Mouse (Mus musculus): ENCODE results near the gene Kif23. TPM values are rescaled to one million over a fixed set of nuclear protein-coding genes. Genes with fewer than 3 reads are reported as not detected.

Kif23 gene
- polyA plus RNA-seq, 1 experiment from 2014 or later, result 105 TPM

- Histone ChIP-seq H3K4me1 (peaks cover 11% of the 10 kb centered on the region), H3K36me3 (no peaks in the 10 kb centered on the region), H3K4me3 (no peak overlapping the region), H3K27me3 (ENCODE audit: insufficient read depth, poor library complexity, severe bottlenecking) (0 out of 2 replicates have a peak, but pooled peaks cover 14% of the 10 kb centered on the region), H3K27ac (no peak overlapping the region), H3K9me3 (no peaks in the 10 kb centered on the region)
- 88% methylated on average over 7 of the region's 7 CpGs for WGBS
- no peak for DNase-seq (ENCODE audit: low spot score)
Observed at GRCm38 (mm10) chr9:61965987-61966386, 19.4 kb upstream of the Kif23 start.

DNA sequence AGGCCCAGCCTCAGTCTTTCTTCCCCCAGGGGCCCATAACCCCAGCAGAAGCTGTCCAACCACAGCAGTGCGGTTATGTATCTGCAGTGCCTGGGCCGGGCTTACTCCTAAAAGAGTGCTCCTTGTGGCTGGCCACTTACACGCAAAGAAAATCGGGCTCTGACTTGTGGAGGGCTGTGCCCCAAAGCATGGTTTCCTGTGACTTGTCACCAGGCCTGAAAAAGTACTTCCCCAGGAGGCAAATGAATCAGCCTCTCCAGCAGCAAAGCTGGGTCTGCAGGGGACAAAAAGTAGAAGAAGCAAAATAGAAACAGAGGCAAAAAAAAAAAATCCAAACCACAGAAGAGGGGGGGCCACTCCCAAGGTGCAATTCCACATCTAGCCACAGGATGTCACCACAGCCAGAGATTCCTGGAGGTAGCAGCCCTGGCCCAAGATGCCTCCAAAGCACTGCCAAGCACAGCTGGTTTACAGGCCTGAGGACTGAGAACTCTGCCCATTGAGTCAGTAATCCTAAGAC, 18.9 kb upstream of the Kif23 start:
- H3K27ac ChIP-seq, result no peak overlapping the region; the same call in 1 of the 2 replicates
- H3K36me3 ChIP-seq, result no peaks in the 10 kb centered on the region
- H3K27me3 ChIP-seq (ENCODE audit: insufficient read depth, poor library complexity, severe bottlenecking), result 0 out of 2 replicates have a peak, but pooled peaks cover 10% of the 10 kb centered on the region
- H3K4me1 ChIP-seq, result peaks cover 16% of the 10 kb centered on the region
- H3K9me3 ChIP-seq, result no peaks in the 10 kb centered on the region
- 36% methylated on average over 4 of the region's 4 CpGs for WGBS
- no peak overlapping the region for H3K4me3 ChIP-seq
- no peak for DNase-seq (ENCODE audit: low spot score)

GRCm38 (mm10) chr9:61963356-61963755, 16.8 kb upstream of the Kif23 start:
- Histone ChIP-seq H3K9me3 (no peaks in the 10 kb centered on the region), H3K4me3 (no peak overlapping the region), H3K27me3 (ENCODE audit: insufficient read depth, poor library complexity, severe bottlenecking) (0 out of 2 replicates have a peak, but pooled peaks cover 3% of the 10 kb centered on the region), H3K27ac (no peak overlapping the region), H3K36me3 (no peaks in the 10 kb centered on the region), H3K4me1 (peaks cover 20% of the 10 kb centered on the region)
- WGBS, result 68% methylated on average over 6 of the region's 6 CpGs
- DNase-seq (ENCODE audit: low spot score), result no peak

DNA sequence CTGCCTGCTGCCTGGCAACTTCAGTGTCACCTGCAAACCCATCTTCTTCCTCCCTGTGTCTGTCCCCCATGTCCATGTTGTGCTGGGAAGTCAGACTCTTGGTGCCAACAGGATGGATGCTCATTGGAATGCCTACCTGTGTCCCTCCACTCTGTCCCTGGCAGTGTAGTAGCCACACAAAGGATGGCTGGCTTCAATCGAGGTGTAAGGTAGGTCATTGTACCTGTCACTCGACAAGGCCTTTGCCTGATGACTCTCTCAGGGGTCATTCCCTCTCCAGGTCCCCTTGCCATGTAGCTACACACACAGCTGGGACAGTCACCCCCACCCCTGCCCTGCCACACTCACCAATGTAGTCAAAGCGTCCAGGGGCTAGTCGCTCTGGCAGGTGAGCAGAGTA, 14.6 kb upstream of the Kif23 start:
- Histone ChIP-seq H3K4me3 (no peak overlapping the region), H3K36me3 (no peaks in the 10 kb centered on the region), H3K4me1 (peaks cover 20% of the 10 kb centered on the region), H3K9me3 (no peaks in the 10 kb centered on the region), H3K27me3 (ENCODE audit: insufficient read depth, poor library complexity, severe bottlenecking) (no peaks in the 10 kb centered on the region), H3K27ac (peak overlapping the region; percentile 49)
- 82% methylated on average over 4 of the region's 4 CpGs for WGBS
- DNase-seq (ENCODE audit: low spot score), result no peak

DNA sequence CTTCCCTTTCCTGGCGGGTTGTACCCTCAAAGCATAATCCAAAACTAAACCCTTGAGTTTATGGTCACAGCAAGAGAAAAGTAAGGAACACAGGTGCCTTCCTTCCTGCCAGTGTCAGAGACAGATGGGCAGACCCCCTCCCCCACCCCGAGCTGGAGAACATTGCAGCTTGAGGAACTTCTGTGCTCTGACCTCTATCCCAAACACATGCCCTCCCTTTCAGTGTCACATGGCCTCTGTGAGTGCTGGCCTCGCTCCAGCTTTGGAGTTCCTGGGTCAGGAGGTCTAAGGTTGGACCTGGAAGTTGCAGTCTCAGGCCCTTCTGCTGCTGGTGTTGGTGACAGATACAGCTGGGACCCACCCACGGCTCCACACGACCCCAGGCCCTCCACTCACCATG, 14.2 kb upstream of the Kif23 start:
- WGBS, result 46% methylated on average over 5 of the region's 5 CpGs
- Histone ChIP-seq H3K4me1 (peaks cover 20% of the 10 kb centered on the region), H3K27ac (peak overlapping the region; percentile 49), H3K36me3 (no peaks in the 10 kb centered on the region), H3K9me3 (no peaks in the 10 kb centered on the region), H3K4me3 (no peak overlapping the region), H3K27me3 (ENCODE audit: insufficient read depth, poor library complexity, severe bottlenecking) (no peaks in the 10 kb centered on the region)
- DNase-seq (ENCODE audit: low spot score), result no peak

- WGBS, result 82% methylated on average over 1 of the region's 1 CpGs
- H3K4me3 ChIP-seq, result no peak overlapping the region
- H3K27ac ChIP-seq, result no peak overlapping the region
- DNase-seq (ENCODE audit: low spot score), result no peak
- H3K9me3 ChIP-seq, result no peaks in the 10 kb centered on the region
- H3K4me1 ChIP-seq, result peaks cover 20% of the 10 kb centered on the region
- H3K36me3 ChIP-seq, result no peaks in the 10 kb centered on the region
- no peaks in the 10 kb centered on the region for H3K27me3 ChIP-seq (ENCODE audit: insufficient read depth, poor library complexity, severe bottlenecking)
Observed at GRCm38 (mm10) chr9:61959921-61960569, 13.5 kb upstream of the Kif23 start.

DNA sequence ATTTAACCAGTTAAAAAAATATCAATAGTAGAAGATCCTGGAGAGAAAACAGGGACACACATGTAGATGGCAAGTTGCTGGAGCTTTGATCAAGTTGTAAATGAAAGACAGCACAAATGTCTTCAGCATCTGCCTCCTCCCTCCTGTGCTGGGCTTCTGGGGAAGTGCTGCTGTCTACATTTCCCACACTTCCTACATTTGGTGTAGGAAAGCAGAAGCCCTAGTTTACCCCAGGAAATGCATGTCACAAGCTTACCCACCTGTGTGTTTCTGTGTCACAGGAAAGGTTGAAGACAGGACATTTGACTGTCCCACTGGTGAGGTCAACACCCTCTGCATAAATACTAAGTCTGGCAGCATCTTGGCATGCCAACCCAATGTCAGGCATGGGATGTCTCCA, 8.1 kb upstream of the Kif23 start:
- Histone ChIP-seq H3K27ac (no peak overlapping the region), H3K4me1 (peaks cover 11% of the 10 kb centered on the region), H3K9me3 (no peaks in the 10 kb centered on the region), H3K4me3 (no peak overlapping the region), H3K36me3 (no peaks in the 10 kb centered on the region), H3K27me3 (ENCODE audit: insufficient read depth, poor library complexity, severe bottlenecking) (no peaks in the 10 kb centered on the region)
- no peak for DNase-seq (ENCODE audit: low spot score)

DNA sequence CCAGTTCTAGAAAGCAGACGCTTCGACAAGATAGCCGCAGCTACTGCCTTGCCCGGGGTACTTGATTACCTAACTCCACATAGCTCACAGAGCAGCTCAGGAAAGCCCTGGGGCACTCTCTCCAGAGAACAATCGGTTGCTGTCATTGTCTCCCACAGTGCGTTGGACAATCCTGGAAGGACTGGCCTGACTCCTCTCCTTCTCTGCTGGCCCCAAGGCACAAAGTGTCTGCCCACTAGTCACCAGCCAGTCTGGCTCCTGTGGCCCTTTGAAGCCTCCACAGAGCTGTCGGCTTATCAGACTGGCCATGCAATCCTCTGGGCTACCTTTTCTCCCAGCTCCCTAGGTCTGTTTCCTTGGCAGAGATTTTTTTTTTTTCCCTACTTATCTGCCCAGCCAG, 5.7 kb upstream of the Kif23 start:
- H3K4me3 ChIP-seq, result no peak overlapping the region
- WGBS, result 30% methylated on average over 7 of the region's 7 CpGs
- DNase-seq (ENCODE audit: low spot score), result peak; percentile 69

DNA sequence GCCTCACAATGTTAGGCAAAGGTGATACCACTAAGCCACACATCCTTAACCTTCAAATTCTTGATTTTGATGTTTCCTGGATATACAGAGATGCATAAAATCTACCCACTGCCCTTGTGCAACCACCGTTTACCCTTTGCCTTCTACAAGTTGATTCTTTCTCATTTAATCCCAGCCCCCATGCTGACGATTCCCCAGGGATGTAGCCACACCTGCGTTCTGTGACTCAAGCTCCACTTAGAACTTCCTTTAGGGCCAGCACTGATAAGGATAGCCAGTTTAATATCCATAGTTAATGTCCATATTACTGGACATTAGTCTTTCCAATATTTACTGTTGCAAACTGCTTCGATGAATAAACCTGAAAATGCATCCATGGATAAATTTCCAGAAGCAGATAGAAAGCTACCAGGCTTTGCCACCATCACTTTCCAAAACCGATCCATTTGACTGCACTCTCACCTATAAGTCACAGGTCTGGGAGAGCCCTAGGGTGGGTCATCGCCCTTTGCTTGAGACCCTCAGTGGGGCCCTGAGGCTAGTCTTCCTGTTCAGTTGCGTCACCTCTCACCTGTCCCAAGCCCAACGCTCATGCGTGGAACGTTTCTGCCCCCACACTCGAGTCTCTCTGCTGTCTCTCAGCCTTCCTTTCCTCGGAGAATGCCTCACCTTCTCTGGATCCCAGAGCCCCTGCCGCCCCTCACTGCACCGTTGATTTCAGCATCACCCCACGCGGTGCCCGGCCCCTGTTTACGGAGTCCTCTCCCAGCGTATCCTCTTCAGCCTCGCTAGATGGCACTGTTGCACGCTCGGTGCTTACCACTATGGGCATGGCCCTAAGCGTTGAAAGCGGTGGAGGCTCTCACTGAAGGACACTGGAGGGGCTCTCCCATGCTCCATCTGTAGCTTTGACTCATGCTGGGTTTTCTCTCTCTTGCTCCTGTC, 1.1 kb upstream of the Kif23 start:
- Histone ChIP-seq H3K27ac (peak overlapping the region; percentile 94), H3K9me3 (no peaks in the 10 kb centered on the region), H3K4me1 (peaks cover 23% of the 10 kb centered on the region), H3K36me3 (peaks cover 11% of the 10 kb centered on the region), H3K4me3 (peak overlapping the region; percentile 97), H3K27me3 (ENCODE audit: insufficient read depth, poor library complexity, severe bottlenecking) (no peaks in the 10 kb centered on the region)
- peak; percentile 92 for DNase-seq (ENCODE audit: low spot score)
- 8% methylated on average over 24 of the region's 24 CpGs for whole genome bisulfite sequencing

More for the DNA sequence above, 5.7 kb upstream of the Kif23 start:
- no peaks in the 10 kb centered on the region for H3K9me3 ChIP-seq
- H3K27ac ChIP-seq, result 0 out of 2 replicates have a peak overlapping the region, but pooled peaks have one; percentile 12
- no peaks in the 10 kb centered on the region for H3K27me3 ChIP-seq (ENCODE audit: insufficient read depth, poor library complexity, severe bottlenecking)
- no peaks in the 10 kb centered on the region for H3K36me3 ChIP-seq
- peaks cover 20% of the 10 kb centered on the region for H3K4me1 ChIP-seq

DNA sequence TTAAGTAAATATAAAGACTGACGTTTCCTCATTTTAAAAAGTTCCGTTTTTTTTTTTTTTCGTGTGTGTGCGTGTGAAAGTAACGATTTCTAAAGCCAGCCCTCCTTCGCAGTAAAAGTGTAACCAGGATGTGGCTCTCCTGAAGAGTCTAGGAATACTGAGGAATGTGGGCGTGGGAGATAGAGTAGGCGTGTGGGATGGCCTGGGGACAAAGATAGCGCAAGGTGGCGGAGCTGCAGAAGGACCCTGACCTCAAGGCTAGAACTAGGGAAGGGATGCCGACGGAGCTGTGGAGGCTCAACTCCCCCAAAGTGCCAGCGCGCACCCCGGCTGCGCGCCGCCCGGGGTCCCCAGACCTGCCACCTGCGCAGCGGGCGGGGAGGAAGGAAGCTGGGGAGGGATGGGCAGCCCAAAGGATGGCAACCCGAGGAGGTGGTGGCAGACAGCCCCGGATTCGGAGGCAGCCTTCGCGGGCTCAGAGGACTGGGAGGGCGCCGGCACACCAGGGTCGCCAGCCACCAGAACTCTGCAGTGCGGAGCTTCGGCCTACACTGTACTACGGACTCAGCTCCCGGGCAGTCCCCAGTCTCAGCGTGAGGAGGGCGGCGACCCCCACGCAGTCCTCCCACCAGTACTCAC, 482 bp downstream of the Kif23 start:
- H3K4me1 ChIP-seq, result peaks cover 25% of the 10 kb centered on the region
- DNase-seq (ENCODE audit: low spot score), result peak; percentile 81
- H3K27me3 ChIP-seq (ENCODE audit: insufficient read depth, poor library complexity, severe bottlenecking), result no peaks in the 10 kb centered on the region
- H3K27ac ChIP-seq, result peak overlapping the region; percentile 94
- under 1% methylated on average over 38 of the region's 38 CpGs for WGBS
- H3K9me3 ChIP-seq, result no peaks in the 10 kb centered on the region
- peaks cover 21% of the 10 kb centered on the region for H3K36me3 ChIP-seq
- peak overlapping the region; percentile 97 for H3K4me3 ChIP-seq

DNA sequence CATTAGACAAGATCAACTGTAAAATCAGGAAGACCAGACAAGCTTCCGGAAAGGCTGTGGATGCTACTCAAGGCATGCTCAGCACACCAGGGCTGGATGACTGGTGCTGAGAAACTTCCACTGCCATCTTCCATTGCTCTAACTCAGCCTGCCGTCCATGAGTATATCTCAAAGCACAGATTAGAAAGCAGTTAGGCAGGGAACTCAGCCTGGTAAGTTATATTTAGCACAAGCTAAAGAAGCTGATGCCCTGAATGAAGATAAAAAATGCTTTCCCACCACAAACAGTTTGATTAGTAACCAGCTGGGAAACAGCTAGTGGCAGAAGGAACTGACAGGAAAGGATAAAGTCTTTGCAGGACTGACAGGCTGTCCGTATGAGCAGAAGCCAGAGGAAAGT, 5.5 kb downstream of the Kif23 start:
- Histone ChIP-seq H3K9me3 (no peaks in the 10 kb centered on the region), H3K27ac (peak overlapping the region; percentile 53; the same call in 1 of the 2 replicates), H3K36me3 (peaks cover 72% of the 10 kb centered on the region), H3K27me3 (ENCODE audit: insufficient read depth, poor library complexity, severe bottlenecking) (no peaks in the 10 kb centered on the region), H3K4me3 (no peak overlapping the region), H3K4me1 (peaks cover 21% of the 10 kb centered on the region; the same call in 1 of the 2 replicates)
- WGBS, result 21% methylated on average over 3 of the region's 3 CpGs
- no peak for DNase-seq (ENCODE audit: low spot score)

DNA sequence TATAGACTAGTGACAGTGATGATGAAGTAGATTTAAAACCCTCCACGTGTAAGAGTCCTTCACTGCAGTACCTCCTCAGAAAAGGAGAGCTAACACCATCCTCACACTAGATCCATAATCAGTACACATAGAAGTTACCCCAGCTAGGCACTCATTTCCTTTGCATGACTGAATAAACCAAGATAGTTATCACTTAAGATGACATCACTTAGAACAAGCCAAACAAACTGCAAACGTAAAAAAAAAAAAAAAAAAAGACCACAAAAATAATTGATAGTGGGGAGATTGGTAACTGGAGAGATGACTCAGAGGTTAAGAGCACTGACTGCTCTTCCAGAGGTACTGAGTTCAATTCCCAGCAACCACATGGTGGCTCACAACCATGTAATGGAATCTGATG, 13.2 kb downstream of the Kif23 start:
- peaks cover 94% of the 10 kb centered on the region for H3K36me3 ChIP-seq
- 78% methylated on average over 2 of the region's 2 CpGs for WGBS
- no peak for DNase-seq (ENCODE audit: low spot score)

More for the DNA sequence above, 13.2 kb downstream of the Kif23 start:
- Histone ChIP-seq H3K4me1 (no peaks in the 10 kb centered on the region), H3K4me3 (no peak overlapping the region), H3K27me3 (ENCODE audit: insufficient read depth, poor library complexity, severe bottlenecking) (no peaks in the 10 kb centered on the region), H3K9me3 (no peaks in the 10 kb centered on the region), H3K27ac (no peak overlapping the region)
